Mouse (Mus musculus) c-Kit-positive CD71-negative TER-119-negative erythroid progenitor cells, embryonic 14.5 days (primary cell): ENCODE measurements around the gene Zfp458.
"Not testable (repeated sequence)": the region's sequence is repeated elsewhere in the genome, so short reads cannot be mapped to it uniquely, and the experiment has no call there.

Source experiments
- DNase-seq: peaks from one replicate; pipeline ENCODE4 v3.0.0-alpha.2; 2013; ENCODE audit warnings: low read depth

The Zfp458 gene

DNA sequence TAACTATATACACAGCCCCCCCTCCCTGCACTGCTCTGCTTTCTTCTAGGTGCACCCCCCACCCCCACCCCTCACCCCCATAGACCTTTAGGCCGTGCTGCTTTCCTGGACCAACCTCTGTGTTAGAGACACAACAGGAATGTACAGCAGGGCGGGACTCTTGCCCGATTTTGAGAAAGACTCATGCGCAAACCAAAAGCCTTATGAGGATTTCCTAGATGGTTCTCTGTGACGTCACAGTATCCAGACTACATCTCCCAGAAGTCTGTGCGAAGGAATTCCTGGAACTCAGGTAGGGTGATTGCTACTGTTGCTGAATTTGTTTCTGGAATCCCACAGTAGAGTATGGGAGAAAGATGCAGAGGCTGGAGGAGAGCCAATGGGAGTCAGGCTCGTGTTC is at the start of gene Zfp458:
TSS of gene Zfp458 (minus strand) at position 153 of the 400 bp plus-strand sequence.
- peak; percentile 38 for DNase-seq

DNA sequence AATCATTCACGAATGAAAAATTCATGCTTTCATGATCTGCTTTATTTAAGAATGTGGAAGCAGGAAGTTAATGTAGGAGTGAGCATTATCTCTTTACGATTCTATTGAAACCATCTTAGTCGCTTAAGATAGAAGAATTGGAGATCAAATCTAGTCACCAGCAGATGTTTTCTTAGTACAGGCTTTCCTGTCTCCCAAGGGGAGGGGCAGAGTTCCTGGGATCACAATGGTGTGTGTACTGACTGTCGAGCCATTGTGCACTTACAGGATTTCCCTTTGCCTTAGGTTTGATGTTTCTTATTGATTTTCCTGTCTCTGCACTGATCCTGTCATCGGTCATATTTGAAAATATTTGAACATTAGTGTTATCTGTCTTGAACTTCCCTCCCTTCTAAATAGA is 28.5 kb upstream of the Zfp458 start:
- DNase-seq, result no peak

DNA sequence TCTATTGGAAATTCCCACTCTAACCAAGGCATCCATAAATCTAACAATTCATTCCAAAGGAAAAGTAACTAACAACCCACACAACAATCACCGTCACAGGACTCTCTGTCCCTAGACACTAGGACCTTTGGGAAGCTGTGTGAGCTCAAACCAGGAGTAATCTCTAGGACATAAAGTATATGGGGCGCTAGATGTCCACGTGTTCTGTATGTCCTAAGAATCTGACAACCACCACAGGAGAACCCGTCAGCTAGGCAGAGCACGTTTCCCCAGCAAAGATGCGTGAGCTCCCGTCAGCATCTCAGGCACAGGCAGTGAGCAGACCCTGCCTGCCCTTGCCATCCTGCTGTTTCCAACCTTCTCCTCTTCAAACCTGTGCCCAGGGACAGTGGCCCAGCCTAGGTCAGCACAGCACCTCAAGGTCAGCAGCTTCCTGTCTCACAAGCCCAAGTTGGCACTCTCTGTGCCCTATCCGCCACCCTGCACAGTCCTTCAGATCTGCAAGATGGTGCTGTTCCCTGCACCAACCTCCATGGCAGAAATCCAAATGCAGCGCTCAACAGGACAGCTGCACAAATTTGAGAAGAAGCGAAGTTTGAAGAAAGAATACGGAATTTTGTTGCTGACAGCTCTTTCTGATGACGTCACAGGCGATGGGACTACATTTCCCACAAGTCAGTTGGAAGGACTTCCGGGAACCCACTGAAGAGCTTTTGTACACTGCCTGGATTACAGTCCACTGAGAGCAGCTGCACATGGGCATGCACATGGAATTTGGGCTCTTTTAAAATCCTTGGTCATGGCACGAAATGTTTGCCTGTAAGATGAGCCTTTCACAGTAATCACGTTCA is 27.8 kb upstream of the Zfp458 start, which contains the start of gene Zfp457:
TSS of gene Zfp457 (minus strand) at position 664 of the 851 bp plus-strand sequence.
- peak; percentile 87 for DNase-seq

DNA sequence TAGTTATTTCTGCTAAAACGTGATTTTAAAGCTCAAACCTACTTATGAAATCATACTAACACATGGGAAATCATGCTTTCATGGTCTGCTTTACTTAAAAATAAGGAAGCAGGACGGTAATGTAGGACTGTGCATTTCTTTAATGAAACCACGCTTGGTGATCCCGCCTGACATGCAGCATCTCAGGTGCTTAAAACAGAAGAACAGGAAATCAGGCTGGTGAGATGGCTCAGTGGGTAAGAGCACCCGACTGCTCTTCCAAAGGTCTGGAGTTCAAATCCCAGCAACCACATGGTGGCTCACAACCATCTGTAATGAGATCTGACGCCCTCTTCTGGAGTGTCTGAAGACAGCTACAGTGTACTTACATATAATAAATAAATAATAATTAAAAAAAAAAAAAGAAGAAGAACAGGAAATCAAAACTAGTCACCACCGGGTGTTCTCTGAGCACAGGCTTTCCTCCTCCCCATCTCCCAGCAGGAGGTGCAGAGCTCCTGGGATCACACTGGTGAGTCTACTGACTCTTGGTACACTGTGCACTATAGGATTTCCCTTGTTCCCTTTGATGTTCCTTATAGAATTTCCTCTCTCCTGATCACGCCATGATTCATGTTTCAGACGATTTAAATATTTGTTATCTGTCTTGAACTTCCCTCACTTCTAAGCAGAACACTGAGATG is 8.7 kb downstream of the Zfp458 start:
- not testable (repeated sequence) for DNase-seq

DNA sequence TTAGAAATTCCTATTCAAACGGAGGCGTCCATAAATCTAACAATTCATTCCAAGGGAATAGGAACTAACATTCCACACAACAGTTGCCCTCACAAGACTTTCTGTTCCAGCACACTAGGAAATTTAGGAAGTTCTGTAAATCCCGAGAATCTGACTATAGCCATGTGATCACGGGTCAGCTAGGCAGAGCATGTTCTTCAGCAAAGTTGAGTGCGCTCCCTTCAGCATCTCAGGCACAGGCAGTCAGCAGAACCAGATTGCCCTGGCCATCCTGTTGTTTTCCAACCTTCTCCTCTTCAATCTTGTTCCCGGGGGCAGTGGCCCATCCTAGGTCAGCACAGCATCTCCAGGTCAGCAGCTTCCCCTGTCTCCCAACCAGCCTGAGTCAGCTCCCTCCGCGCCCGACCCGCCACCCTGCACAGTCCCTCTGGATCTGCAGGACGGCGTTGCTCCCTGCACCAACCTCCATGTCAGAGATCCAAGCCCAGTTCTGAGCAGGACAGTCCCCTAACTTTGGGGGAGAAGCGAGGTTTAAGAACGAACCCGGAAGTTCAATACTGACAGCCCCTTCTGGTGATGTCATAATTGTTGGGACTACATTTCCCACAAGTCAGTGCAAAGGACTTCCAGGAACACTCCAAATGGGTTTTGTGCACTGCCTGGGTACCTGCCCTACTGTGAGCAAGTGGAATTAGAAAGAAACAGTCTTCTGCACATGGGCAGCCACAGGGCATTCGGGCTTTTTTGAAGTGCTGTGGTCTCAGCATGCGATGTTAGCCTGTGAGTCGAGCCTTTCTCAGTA is 9.5 kb downstream of the Zfp458 start:
- peak; percentile 62 for DNase-seq

DNA sequence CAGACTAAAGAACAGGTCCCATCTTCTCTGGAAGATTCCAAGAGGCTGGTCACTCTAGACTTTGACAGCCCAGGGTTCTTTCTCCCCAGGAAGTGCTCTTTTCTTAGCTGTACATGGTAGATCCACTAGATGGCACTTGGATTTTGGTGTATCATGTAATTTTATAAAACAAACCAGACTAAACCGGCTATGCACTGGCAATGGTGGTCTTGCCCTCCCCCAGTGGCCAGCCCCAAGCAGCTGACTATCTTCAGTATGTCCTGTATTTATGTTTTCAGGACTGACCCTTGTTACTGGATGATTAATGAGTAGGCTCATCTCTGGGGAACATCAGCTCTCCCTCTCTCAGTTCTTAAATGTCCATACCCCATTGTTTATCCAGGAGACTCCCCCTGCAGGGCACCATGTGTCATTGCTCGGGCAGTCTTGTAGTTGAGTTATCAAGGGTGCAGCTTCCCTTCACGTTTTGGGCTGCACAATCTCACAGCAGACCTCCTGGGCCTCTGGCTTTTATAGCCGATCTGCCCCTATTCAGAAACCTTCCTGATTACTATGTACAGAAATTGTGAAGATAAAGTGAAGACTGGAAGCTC is 64.2 kb downstream of the Zfp458 start:
- DNase-seq, result no peak
